Mouse (Mus musculus) C2C12 (cell line): ENCODE measurements around the gene Dmrt1. TPM values are rescaled to one million over a fixed set of nuclear protein-coding genes. Genes with fewer than 3 reads are reported as not detected.

Source experiments
- H3K27me3 ChIP-seq: one replicate; pipeline ENCODE4 v1.6.1; 2011; ENCODE audit not compliant: control insufficient read depth, insufficient read depth, insufficient read length
- H3K36me3 ChIP-seq: one replicate; pipeline ENCODE4 v1.6.1; 2011; ENCODE audit not compliant: control insufficient read depth, insufficient read depth
- H3K4me3 ChIP-seq: one replicate; pipeline ENCODE4 v1.5.1; 2011; ENCODE audit warnings: mild to moderate bottlenecking, control low read depth; ENCODE audit not compliant: poor library complexity, insufficient read depth, severe bottlenecking
- H3K79me2 ChIP-seq: one replicate; pipeline ENCODE4 v1.6.1; 2011; ENCODE audit not compliant: control insufficient read depth, insufficient read depth
- H3K79me3 ChIP-seq: one replicate; pipeline ENCODE4 v1.6.1; 2011; ENCODE audit warnings: low read depth, control low read depth
- H3ac ChIP-seq: one replicate; pipeline ENCODE3; 2011; ENCODE audit warnings: low read depth; ENCODE audit not compliant: control insufficient read depth, insufficient read length
- CEBPB ChIP-seq: IDR thresholded peaks from one replicate; pipeline ENCODE4 v1.6.1; 2011; ENCODE audit warnings: low read depth, mild to moderate bottlenecking, control low read depth, moderate library complexity
- CTCF ChIP-seq: IDR thresholded peaks from one replicate; pipeline ENCODE4 v1.5.1; 2011; ENCODE audit not compliant: control insufficient read depth, insufficient read depth, insufficient read length
- FOSL1 ChIP-seq: IDR thresholded peaks from one replicate; pipeline ENCODE4 v1.8.0; 2011; ENCODE audit warnings: mild to moderate bottlenecking, low read length; ENCODE audit not compliant: poor library complexity, insufficient read depth, severe bottlenecking
- MAX ChIP-seq: IDR thresholded peaks from one replicate; pipeline ENCODE4 v1.6.1; 2011; ENCODE audit warnings: mild to moderate bottlenecking, control low read depth
- MYOD1 ChIP-seq: IDR thresholded peaks from one replicate; pipeline ENCODE4 v1.6.1; 2011; ENCODE audit warnings: low read depth; ENCODE audit not compliant: control insufficient read depth, insufficient read length
- MYOG ChIP-seq: IDR thresholded peaks from one replicate; pipeline ENCODE4 v1.6.1; 2011; ENCODE audit not compliant: control insufficient read depth, insufficient read length; ENCODE audit errors: extremely low read depth
- USF1 ChIP-seq: IDR thresholded peaks from one replicate; pipeline ENCODE4 v1.6.1; 2011; ENCODE audit warnings: low read depth, mild to moderate bottlenecking, control low read depth, moderate library complexity
- polyA plus RNA-seq: library from polyadenylated mRNA; unstranded; fragments of >200 nt; fragmentation: generic; extraction: Trizol; gene quantifications from one replicate; pipeline ENCODE4 v1.2.1, GENCODE M21; 2012; ENCODE audit warnings: missing spikeins

Dmrt1 gene
- polyA plus RNA-seq, 1 experiment: not detected

DNA sequence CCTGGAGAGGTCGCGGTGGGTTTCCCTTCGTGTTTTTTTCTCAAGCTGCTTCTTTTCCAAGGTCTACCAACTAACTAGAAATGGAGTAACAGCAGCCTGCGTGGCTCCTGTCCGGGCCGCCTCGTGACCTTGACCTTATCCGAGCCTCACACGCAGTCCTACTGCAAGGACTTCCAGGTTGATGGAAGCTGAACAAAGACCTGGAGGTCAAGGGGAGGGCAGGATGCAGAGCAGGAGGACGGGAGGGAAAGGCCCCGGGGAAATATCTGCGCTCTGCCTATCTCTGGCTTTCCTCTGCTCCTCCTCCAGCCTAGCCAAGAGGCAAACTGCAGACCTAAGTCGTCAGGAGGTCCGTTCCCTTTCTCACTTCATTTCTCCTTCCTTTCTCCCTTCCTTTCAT is 18.9 kb upstream of the Dmrt1 start:
- TF ChIP-seq MAX (no peak), FOSL1 (no peak), USF1 (no peak), CEBPB (no peak), MYOG (no peak), CTCF (no peak), MYOD1 (no peak)
- Histone ChIP-seq H3K79me2 (no peaks in the 10 kb centered on the region), H3K79me3 (no peaks in the 10 kb centered on the region), H3K36me3 (no peaks in the 10 kb centered on the region), H3K4me3 (no peak overlapping the region), H3ac (no peak overlapping the region), H3K27me3 (peaks cover 11% of the 10 kb centered on the region)

DNA sequence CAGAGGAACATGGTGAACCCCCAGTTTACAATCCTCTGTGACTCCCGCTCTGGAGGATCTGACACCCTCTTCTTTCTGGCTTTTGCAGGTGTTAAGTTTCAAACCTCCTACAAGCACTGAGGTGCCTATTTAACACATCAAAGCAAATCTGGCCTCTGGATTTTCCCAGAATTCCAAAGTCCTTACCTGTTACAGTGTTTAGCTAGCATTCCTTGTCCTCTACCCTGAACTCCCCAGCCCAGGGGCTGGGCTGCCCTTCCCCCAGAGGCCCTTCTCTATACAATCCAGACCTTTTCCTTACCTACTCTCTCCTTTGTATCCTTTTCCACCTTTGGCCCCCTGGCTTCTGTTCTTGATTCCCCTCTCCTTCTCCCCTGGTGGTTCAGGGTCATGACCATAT is 18.1 kb upstream of the Dmrt1 start:
- no peaks in the 10 kb centered on the region for H3K79me2 ChIP-seq
- no peak overlapping the region for H3ac ChIP-seq
- H3K79me3 ChIP-seq: no peaks in the 10 kb centered on the region
- TF ChIP-seq CEBPB: no peak
- TF ChIP-seq MYOD1: no peak
- no peak for TF ChIP-seq MYOG
- TF ChIP-seq MAX: no peak
- TF ChIP-seq USF1: no peak
- TF ChIP-seq CTCF: no peak
- no peak for TF ChIP-seq FOSL1
- peaks cover 11% of the 10 kb centered on the region for H3K27me3 ChIP-seq
- no peak overlapping the region for H3K4me3 ChIP-seq
- H3K36me3 ChIP-seq: no peaks in the 10 kb centered on the region

DNA sequence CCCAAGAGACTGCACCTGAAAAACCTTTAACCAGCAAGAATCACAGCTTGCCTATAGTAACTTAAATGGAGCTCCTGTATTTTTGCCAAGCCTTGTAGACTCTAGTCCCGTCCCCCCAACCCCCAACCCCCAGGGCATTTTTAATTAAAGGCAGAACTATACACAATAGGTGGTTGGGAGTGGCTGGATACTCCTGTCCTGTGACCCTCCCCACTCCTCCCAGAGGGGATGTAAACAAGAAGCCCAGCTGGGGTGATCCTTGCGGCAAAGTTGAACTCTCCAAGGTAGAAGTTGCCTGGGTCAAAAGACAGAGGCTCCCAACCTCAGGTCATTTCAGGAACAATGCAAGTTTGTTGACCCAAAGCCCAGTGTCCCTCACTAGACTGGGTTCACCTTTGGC is 16.9 kb upstream of the Dmrt1 start:
- Histone ChIP-seq H3K79me3 (no peaks in the 10 kb centered on the region), H3K27me3 (peaks cover 11% of the 10 kb centered on the region), H3K36me3 (no peaks in the 10 kb centered on the region), H3K79me2 (no peaks in the 10 kb centered on the region), H3K4me3 (no peak overlapping the region), H3ac (no peak overlapping the region)
- TF ChIP-seq MYOD1: no peak

DNA sequence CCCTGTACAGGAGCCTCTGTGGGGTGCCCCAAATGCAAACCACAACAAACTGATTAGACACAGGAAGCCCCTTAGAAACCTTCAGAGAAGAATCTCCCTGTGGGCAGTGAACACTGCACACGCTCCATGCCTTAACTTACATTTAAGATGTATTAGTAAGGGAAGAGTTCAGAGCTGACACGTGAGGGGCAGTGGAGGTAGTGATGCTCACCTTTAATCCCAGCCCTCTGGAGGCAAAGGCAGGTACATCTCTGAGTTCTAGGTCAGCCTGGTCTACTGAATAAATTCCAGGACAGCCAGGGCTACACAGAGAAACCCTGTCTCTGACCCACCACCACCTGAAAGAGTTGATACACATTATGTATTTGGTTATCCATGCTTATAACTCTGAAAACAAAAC is 15.9 kb upstream of the Dmrt1 start:
- no peaks in the 10 kb centered on the region for H3K79me2 ChIP-seq
- H3ac ChIP-seq: no peak overlapping the region
- TF ChIP-seq MYOG (no peak), MAX (no peak), CEBPB (no peak), FOSL1 (no peak), MYOD1 (no peak), CTCF (no peak), USF1 (no peak)
- H3K36me3 ChIP-seq: no peaks in the 10 kb centered on the region
- peaks cover 11% of the 10 kb centered on the region for H3K27me3 ChIP-seq
- no peaks in the 10 kb centered on the region for H3K79me3 ChIP-seq
- no peak overlapping the region for H3K4me3 ChIP-seq

GRCm38 (mm10) chr19:25497434-25497833 is 8.0 kb upstream of the Dmrt1 start:
- Histone ChIP-seq H3ac (no peak overlapping the region), H3K36me3 (no peaks in the 10 kb centered on the region), H3K27me3 (peaks cover 9% of the 10 kb centered on the region), H3K4me3 (no peak overlapping the region), H3K79me2 (no peaks in the 10 kb centered on the region), H3K79me3 (no peaks in the 10 kb centered on the region)
- TF ChIP-seq MYOD1: no peak
- no peak for TF ChIP-seq CTCF
- no peak for TF ChIP-seq CEBPB
- no peak for TF ChIP-seq FOSL1
- no peak for TF ChIP-seq USF1
- TF ChIP-seq MYOG: no peak

GRCm38 (mm10) chr19:25504878-25505277 is 540 bp upstream of the Dmrt1 start:
- TF ChIP-seq MYOG (no peak), MAX (no peak), USF1 (no peak), FOSL1 (no peak)
- H3K79me3 ChIP-seq: no peaks in the 10 kb centered on the region
- peaks cover 56% of the 10 kb centered on the region for H3K27me3 ChIP-seq
- no peak overlapping the region for H3ac ChIP-seq
- H3K79me2 ChIP-seq: no peaks in the 10 kb centered on the region
- no peaks in the 10 kb centered on the region for H3K36me3 ChIP-seq
- H3K4me3 ChIP-seq: no peak overlapping the region
